Mouse (Mus musculus) G1E (cell line): ENCODE results near the gene Atf6. TPM values are rescaled to one million over a fixed set of nuclear protein-coding genes. Genes with fewer than 3 reads are reported as not detected.

ENCODE experiments used
- ATAC-seq: 2 replicates; pipeline ENCODE4 v1.8.0; 2016; ENCODE audit warnings: mild to moderate bottlenecking; ENCODE audit not compliant: insufficient number of reproducible peaks, poor library complexity, low FRiP score, severe bottlenecking; ENCODE audit errors: extremely low read depth
- DNase-seq: peaks from one replicate; pipeline ENCODE4 v3.0.0; 2012; ENCODE audit warnings: low spot score
- H3K27me3 ChIP-seq: 2 replicates; pipeline ENCODE4 v1.6.1; 2012; ENCODE audit warnings: mild to moderate bottlenecking, low read length, inconsistent platforms; ENCODE audit not compliant: insufficient read depth
- H3K36me3 ChIP-seq: replicated peaks from 2 replicates; pipeline ENCODE3; 2012; ENCODE audit warnings: mild to moderate bottlenecking, inconsistent platforms
- H3K4me1 ChIP-seq: 2 replicates; pipeline ENCODE4 v1.6.1; 2012; ENCODE audit warnings: low read depth, low read length, inconsistent platforms, mixed read lengths; ENCODE audit not compliant: insufficient read depth
- H3K4me3 ChIP-seq: 2 replicates; pipeline ENCODE4 v1.5.1; 2012; ENCODE audit warnings: low read depth, mild to moderate bottlenecking, inconsistent platforms, low read length, moderate library complexity, mixed read lengths
- H3K9me3 ChIP-seq: replicated peaks from 2 replicates; pipeline ENCODE4 v1.6.1; 2012; ENCODE audit warnings: inconsistent platforms
- CTCF ChIP-seq: IDR thresholded peaks from 2 replicates; pipeline ENCODE4 v1.5.1; 2012; ENCODE audit warnings: low read depth, low read length, inconsistent platforms, mixed read lengths
- GATA1 ChIP-seq: IDR thresholded peaks from 2 replicates; pipeline ENCODE4 v1.6.1; 2012; ENCODE audit warnings: borderline replicate concordance, low read length, inconsistent platforms, mixed read lengths
- GATA2 ChIP-seq: IDR thresholded peaks from 2 replicates; pipeline ENCODE4 v1.6.1; 2012; ENCODE audit warnings: low read depth, low read length, inconsistent platforms, borderline replicate concordance
- POLR2AphosphoS5 ChIP-seq: IDR thresholded peaks from 2 replicates; pipeline ENCODE4 v1.6.1; 2012; ENCODE audit warnings: low read depth, low read length, inconsistent platforms; ENCODE audit not compliant: insufficient replicate concordance
- TAL1 ChIP-seq: conservative IDR thresholded peaks from 2 replicates; pipeline ENCODE4 v1.6.1; 2012; ENCODE audit warnings: low read depth, low read length, inconsistent platforms, mixed read lengths
- polyA plus RNA-seq: library from polyadenylated mRNA; stranded (reverse); fragments of >175 nt; gene quantifications from 2 replicates; pipeline ENCODE4 v1.2.3, GENCODE M21; 2012
- total RNA-seq, 2 experiments: library from RNA; stranded (forward) in 1 of 2; stranded (reverse) in 1 of 2; fragments of 200-1000 nt in 1 of 2; fragments of >200 nt in 1 of 2; fragmentation: Nextera tagmentation in 1 of 2; gene quantifications; 2 replicates each; pipeline ENCODE4 v1.2.3; 2014 to 2017

Gene Atf6
- total and polyA plus RNA-seq, 3 experiments = 2.1 to 44.6 (median 22.7) TPM

- Histone ChIP-seq H3K4me1 (no peaks in the 10 kb centered on the region), H3K27me3 (peaks cover 36% of the 10 kb centered on the region), H3K4me3 (no peak overlapping the region), H3K36me3 (no peaks in the 10 kb centered on the region), H3K9me3 (no peaks in the 10 kb centered on the region)
- TF ChIP-seq TAL1 (no peak), CTCF (no peak), POLR2AphosphoS5 (no peak), GATA1 (no peak), GATA2 (no peak)
- ATAC-seq (no peak), DNase-seq (no peak)
Observed at GRCm38 (mm10) chr1:170655280-170655917, 212.2 kb downstream of the Atf6 start.

Other genes starting within 250 kb of the Atf6 start
- not detected in 2 replicates for gene Olfml2b, start 223.2 kb downstream of the Atf6 start, total RNA-seq (2014; fragmentation: Nextera tagmentation)
- gene Olfml2b, start 223.2 kb downstream of the Atf6 start, total RNA-seq (2017) = 0.05 TPM in 1 of 2 replicates, not detected in the other
- gene Olfml2b, start 223.2 kb downstream of the Atf6 start, polyA plus RNA-seq = not detected in 2 replicates
- 1.1 and 1.3 TPM in 2 replicates for gene Gm26620, start 17.3 kb upstream of the Atf6 start, total RNA-seq (2014; fragmentation: Nextera tagmentation)
- 0.41 and 0.76 TPM in 2 replicates for gene Gm26620, start 17.3 kb upstream of the Atf6 start, total RNA-seq (2017)
- 0.90 and 0.91 TPM in 2 replicates for gene Gm26620, start 17.3 kb upstream of the Atf6 start, polyA plus RNA-seq
- 13.2 and 13.9 TPM in 2 replicates for gene Dusp12, start 17.8 kb upstream of the Atf6 start, total RNA-seq (2014; fragmentation: Nextera tagmentation)
- 10.0 TPM in 2 replicates for gene Dusp12, start 17.8 kb upstream of the Atf6 start, total RNA-seq (2017)
- 14.0 and 14.4 TPM in 2 replicates for gene Dusp12, start 17.8 kb upstream of the Atf6 start, polyA plus RNA-seq
- gene Fcrlb, start 45.2 kb upstream of the Atf6 start, total RNA-seq (2014; fragmentation: Nextera tagmentation) = not detected in 2 replicates
- gene Fcrlb, start 45.2 kb upstream of the Atf6 start, total RNA-seq (2017) = not detected in 2 replicates
- not detected in 2 replicates for gene Fcrlb, start 45.2 kb upstream of the Atf6 start, polyA plus RNA-seq
- 0.83 TPM in 1 of 2 replicates, not detected in the other for gene Fcrla, start 59.8 kb upstream of the Atf6 start, total RNA-seq (2014; fragmentation: Nextera tagmentation)
- gene Fcrla, start 59.8 kb upstream of the Atf6 start, total RNA-seq (2017) = 0.38 TPM in 1 of 2 replicates, not detected in the other
- gene Fcrla, start 59.8 kb upstream of the Atf6 start, polyA plus RNA-seq = 0.08 TPM in 1 of 2 replicates, not detected in the other
- gene Fcgr2b, start 108.8 kb upstream of the Atf6 start, total RNA-seq (2014; fragmentation: Nextera tagmentation) = 5.5 and 5.8 TPM in 2 replicates
- 20.5 and 22.1 TPM in 2 replicates for gene Fcgr2b, start 108.8 kb upstream of the Atf6 start, total RNA-seq (2017)
- 0.24 and 0.46 TPM in 2 replicates for gene Fcgr2b, start 108.8 kb upstream of the Atf6 start, polyA plus RNA-seq
- gene Fcgr4, start 151.1 kb upstream of the Atf6 start, total RNA-seq (2014; fragmentation: Nextera tagmentation) = not detected in 2 replicates
- gene Fcgr4, start 151.1 kb upstream of the Atf6 start, total RNA-seq (2017) = 0.12 and 0.22 TPM in 2 replicates
- gene Fcgr4, start 151.1 kb upstream of the Atf6 start, polyA plus RNA-seq = 0.03 TPM in 1 of 2 replicates, not detected in the other
- gene Fcgr3, start 197.2 kb upstream of the Atf6 start, total RNA-seq (2014; fragmentation: Nextera tagmentation) = 7.3 and 9.3 TPM in 2 replicates
- gene Fcgr3, start 197.2 kb upstream of the Atf6 start, total RNA-seq (2017) = 99.6 and 123 TPM in 2 replicates
- gene Fcgr3, start 197.2 kb upstream of the Atf6 start, polyA plus RNA-seq = 0.91 and 1.5 TPM in 2 replicates
- gene Cfap126, start 246.1 kb upstream of the Atf6 start, total RNA-seq (2014; fragmentation: Nextera tagmentation) = 10.0 and 11.9 TPM in 2 replicates
- gene Cfap126, start 246.1 kb upstream of the Atf6 start, total RNA-seq (2017) = 0.64 and 0.76 TPM in 2 replicates
- 0.81 and 1.0 TPM in 2 replicates for gene Cfap126, start 246.1 kb upstream of the Atf6 start, polyA plus RNA-seq